Mouse (Mus musculus): ENCODE measurements around the gene Ptprcap. TPM values are rescaled to one million over a fixed set of nuclear protein-coding genes. Genes with fewer than 3 reads are reported as not detected.

Gene Ptprcap
- total RNA-seq, 2 experiments from 2014 or later = 0.49 to 2.0 TPM

DNA sequence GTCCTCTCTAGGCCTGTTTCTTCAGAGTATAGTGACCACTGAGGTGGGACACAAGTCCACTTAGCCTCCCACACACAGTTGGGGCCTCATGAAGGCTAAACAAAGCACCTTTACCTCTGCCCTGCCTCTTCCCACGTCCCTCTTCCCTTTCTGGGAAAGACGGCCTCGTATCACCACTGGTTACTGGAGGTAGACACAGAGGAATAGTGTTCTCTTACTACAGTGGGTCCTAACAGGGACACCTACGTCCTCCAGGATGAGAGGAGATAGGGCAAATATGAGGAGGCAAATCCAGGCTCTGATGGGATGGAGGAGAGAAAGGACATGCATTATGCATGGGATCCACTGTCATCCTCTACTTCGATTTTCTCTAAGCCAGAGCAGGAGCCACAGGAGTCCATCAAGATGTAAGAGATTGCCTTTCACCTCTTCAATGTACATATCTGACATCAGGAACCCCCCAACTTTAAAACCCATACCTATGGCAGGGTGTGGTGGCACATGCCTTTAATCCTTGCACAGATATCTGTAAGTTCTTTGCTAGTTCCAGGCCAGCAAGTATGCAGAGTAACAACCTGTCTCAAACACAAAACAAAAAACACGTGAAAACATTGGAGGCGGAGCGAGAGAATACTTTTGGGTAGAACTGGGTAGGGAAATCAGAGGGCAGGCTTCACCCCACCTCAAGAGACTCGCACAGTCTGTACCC is 5.5 kb upstream of the Ptprcap start:
- no peak for DNase-seq

DNA sequence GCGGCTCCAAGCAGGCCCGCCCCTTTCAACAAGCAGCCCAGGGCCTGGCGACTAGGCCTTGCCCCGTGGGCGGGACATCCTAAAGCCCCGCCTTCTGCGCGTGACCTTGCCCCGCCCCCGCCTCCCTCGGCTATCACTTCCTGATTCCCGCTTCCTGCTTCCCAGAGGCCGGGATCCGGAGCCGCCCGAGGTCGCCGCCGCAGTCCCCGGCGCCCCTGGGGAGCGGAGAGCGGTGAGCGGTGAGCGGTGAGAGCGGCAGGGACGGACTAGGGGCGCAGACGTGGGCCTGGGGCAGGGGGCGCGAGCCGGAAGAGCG is 5.0 kb upstream of the Ptprcap start, which contains the start of gene Coro1b:
Coro1b (plus strand) TSS at position 129 of the 316 bp plus-strand sequence.
- peak; percentile 99 for DNase-seq

DNA sequence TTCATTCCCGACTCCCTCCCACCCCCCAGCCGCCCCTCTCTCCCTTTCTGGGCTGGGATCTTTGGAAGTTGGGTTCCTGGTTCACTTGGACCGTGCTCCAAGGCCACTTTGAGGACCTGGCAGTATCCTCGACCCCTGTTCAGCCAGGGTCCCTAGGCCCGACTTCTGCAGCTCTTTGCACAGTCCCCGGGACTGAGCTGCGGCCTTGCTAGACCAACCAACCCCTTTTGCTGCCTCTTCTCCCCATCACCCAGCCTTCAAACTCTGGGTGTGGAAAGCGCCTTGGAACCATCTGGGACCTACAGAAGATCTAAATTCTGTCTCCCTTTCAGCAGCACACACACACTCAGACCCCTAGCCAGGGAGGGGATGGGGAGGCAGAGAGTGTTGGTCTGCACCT is 4.6 kb upstream of the Ptprcap start:
- no peak for DNase-seq

DNA sequence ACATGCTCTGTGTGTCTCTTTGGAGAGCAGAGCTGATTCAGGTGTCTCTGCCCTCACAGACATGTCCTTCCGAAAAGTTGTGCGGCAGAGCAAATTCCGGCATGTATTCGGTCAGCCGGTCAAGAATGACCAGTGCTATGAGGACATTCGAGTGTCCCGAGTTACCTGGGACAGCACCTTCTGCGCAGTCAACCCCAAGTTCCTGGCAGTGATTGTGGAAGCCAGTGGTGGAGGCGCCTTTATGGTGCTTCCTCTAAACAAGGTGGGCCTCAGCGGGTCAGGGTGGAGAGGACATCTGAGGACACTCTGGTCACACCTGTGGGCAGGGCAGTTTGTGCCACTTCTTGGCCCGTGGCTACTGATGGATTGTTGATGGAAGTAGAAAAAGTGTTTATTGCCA is 4.1 kb upstream of the Ptprcap start:
- no peak for DNase-seq

DNA sequence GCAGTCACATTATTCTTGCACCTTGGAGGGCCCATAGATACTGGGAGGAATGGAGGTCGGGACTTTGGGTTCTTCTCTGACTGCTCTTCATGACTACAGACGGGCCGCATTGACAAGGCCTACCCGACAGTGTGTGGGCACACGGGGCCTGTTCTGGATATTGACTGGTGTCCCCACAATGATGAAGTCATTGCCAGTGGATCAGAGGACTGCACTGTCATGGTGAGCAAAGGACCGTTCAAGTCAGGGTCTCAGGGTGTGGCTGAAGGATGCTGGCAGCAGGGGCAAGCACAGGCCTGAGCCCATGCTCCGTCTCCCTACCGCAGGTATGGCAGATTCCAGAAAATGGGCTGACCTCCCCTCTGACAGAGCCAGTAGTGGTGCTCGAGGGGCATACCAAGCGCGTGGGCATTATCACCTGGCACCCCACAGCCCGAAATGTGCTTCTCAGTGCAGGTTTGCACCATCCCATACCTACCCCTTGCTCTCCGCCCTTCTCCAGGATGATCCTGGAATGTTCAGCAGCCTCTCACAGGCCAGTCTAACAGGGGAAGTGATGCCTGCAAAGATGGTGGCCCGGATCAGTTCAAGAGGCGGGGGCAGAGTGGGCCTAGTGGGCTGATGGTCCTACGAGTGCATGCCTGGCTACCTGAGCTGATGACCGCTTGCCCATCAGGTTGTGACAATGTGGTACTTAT is 3.5 kb upstream of the Ptprcap start:
- no peak for DNase-seq

DNA sequence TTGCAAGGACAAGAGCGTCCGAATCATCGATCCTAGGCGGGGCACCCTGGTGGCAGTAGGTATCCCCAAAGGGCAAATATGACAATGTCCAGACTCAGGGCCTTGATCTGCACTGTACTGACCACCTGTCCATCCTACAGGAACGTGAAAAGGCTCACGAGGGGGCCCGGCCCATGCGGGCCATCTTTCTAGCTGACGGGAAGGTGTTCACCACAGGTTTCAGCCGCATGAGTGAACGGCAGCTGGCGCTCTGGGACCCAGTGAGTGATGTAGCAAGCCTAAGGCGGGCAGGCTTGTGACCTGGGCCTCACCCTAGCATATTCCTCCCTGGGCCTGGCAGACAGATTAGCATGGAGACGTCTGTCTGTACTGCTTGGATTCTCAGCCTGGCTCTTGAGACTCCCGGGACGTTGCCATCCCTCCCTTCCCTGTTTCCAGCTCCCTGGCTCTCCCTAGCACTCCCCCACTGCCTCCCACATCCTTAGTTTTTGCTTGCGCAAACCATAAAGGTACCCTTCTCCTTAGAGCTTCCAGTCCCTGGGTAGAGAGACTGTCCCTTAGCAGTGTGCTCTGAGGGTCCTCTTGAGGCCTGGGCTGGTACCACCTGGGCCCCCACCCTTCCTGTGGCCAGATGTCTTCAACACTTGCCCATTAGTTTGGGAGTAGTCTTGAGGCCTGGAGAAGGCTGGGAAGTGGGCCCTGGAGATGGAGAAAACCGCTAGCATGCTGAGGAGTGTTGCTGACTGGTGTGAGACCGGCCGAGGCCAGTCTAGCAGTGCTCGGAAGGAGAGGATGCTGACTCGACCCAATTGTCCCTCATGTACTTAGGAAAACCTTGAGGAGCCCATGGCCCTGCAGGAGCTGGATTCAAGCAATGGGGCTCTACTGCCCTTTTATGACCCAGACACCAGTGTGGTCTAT is 2.6 kb upstream of the Ptprcap start:
- no peak for DNase-seq

DNA sequence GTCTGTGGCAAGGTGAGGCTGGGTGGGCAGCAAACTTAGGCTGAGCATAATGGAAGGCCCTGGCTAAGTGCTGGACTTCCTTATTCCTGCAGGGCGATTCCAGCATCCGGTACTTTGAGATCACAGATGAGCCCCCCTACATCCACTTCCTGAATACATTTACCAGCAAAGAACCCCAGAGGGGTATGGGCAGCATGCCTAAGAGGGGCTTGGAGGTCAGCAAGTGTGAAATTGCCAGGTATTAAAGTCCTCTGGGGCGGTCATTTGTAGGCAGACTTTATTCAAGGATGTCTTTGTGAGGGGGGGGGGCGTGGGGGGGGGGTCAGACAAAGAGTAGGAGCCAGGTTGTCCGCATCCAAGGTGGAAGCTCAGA is 1.9 kb upstream of the Ptprcap start:
- no peak for DNase-seq

DNA sequence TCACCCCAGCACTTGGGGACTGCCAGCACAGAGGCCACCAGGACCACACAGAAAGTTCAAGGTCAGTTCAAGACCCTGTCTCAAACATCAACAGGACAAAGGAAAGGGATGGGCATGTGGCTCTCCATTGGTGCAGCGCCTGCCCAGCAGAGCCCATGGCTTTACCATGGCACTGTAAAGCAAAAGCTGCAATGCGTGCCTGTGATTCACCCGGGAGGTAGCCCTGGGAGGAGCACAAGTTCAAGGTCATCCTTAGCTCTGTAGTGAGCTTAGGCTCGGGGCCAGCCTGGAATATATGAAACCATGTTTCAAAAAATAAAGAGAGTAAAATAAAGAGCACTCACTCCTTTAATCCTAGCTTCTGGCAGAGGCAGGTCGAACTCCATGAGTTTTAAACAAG is 1.5 kb upstream of the Ptprcap start:
- no peak for DNase-seq

DNA sequence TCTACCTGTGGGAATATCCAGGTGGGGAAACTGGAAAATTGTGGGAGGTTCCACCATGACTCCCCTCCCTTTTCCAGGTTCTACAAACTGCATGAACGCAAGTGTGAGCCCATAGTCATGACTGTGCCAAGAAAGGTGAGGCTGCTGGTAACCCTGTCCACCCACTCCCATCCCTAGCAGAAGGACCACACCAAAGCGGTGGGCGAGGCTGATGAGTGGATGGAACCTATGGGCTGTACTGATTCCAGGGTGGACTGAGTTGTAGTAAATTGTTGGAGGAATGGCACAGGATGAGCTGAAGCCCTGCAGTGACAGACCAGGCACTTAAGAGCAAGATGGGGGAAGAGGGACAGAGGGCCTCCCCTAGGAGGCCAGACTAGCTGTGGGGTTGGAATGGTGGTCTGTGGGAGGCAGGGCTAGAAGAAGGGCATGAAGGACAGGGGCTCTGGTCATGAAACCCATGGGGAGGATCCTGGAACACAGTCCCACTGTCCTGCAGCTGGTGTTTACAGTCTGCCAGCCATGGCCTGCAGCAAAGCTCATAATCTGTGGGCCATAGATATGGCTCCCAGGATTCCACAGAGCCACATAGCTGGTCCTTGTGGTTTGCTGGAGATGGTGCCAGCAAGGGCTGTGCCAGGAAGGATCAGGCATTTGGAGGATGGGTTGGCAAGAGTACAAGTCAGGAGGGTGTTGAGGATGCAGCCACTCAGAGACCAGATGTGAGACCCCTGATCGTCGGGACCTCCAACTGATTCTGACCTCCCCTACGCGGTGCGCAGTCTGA is 766 bp upstream of the Ptprcap start:
- DNase-seq = no peak

DNA sequence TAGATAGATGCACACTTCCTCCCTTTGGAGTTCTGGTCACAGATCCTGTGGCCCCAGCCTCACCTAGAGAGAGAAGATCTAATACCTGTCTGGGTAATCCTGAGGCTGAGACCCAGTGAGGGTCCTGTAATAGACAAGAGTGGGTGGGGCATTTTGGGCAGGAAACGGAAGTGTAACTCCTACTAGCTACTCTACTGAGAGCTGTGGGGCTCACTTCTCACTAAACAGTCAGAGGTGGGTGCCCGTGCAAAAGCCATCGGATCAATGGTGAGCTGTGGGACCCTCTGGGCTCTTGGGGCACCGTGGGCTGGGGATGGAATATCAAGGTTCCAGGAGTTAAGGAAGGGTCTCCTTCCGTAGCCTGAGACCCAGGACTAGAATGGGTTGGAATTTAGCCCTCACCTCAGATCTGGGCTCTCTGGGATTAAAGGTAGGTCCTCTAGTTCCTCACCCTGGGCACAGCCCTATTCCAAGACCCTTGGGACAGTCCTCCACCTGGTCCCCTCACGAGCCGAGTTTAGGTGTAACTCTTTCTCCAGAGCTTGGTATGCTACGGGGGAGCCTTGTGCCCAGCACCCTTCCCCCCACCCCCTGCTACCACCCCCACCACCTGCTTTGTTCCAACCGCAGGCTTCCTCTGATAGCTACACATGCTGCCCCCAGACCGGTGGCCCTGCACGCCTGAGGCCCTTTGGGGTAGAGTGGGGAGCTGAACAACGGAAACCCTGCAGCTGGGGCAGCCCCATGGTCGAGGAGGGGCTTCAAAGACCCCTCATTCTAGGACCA is 1.2 kb downstream of the Ptprcap start:
- DNase-seq = no peak

DNA sequence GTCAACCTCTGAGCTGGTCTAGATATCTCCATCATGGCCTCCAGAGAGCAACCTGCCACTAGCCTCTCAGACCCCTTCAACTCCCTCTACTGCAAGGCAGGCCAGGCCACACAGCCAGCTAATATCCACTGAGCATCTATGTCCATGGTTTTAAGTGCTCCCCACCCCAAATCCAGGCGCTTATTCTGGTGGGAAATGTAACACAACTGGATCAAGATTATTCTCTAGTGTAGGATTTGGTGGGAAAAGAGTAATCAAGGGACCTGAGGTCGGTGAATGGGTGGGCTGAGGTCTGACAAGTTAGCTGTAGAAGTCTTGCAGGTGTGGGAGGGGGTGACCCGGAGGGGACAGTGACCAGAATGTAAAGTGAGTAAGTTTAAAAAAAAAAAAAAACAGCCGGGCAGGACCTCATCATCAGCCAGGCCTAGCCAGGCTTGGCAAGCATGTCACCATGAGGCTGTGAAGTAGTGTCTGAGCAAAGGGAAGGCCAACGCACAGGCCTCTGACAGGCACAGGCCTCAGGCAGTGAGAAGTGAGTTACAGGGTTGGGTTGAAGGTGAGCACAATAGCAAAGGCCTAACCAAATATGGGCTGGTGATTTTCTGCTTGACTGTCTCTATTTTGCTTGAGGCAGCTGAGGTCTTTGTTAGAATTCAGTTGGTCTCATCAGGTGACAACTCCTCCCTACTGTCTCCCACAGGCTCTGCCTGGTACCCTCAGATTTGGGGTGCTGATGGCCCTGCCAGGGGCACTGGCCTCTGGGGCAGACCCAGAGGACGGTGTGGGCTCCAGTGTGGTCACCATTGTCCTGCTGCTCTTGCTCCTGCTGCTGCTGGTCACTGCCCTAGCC is 2.0 kb downstream of the Ptprcap start:
- no peak for DNase-seq

DNA sequence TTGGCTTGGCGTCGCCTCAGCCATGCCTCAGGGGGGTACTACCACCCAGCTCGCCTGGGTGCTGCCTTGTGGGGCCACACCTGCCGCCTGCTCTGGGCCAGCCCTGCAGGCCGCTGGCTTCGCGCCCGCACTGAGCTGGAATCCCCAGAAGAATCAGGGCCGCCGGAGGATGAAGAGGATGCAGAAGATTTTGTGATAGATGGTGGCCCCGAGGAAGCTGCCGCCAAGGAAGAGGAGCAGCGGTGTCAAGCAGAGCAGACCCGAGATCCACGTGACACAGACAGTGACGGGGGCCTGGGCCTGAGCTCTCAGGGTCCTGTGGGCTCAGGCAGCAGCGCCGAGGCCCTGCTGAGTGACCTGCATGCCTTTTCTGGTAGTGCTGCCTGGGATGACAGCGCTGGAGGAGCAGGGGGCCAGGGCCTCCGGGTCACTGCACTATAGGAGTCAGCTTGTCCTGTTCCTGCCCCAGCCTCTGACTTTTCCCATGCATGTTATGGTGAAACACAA is 2.7 kb downstream of the Ptprcap start:
- no peak for DNase-seq

DNA sequence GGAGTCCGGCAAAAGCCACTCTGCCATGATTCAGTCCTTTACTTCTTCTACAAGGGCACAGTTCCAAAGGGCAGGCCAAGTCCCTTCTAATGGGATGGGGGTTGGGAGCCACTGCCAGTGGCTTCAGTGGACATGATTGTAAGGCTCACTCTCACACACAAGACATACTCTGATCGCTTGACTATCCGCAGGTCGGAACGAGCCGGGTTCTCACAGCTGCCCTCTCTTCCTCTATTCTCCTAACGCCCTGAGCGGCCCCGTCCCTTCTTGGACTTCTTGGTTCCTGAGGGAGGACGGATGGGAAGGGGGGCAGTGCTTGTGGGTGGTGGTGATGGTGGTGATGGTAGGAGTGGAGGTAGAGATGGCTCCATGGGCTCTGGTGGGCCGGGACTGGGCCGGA is 3.4 kb downstream of the Ptprcap start:
- DNase-seq = no peak

DNA sequence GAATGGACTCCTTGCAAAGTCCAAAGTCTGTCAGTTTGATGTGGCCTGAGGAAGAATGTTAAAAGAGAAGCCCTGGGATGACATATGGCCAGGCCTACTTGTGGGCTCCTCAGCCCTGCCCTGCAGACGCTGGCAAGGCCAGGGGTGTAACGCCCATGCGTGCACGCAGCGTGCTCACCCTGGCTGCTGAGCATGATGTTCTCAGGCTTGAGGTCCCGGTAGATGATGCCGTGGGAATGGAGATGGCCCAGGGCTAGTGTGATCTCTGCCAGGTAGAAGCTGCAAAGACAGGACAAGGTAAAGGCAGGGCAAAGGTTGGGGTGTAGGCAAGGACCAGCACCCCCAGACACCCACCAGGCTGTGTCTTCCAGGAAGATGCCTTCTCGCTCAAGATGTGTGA is 5.6 kb downstream of the Ptprcap start:
- DNase-seq = no peak

DNA sequence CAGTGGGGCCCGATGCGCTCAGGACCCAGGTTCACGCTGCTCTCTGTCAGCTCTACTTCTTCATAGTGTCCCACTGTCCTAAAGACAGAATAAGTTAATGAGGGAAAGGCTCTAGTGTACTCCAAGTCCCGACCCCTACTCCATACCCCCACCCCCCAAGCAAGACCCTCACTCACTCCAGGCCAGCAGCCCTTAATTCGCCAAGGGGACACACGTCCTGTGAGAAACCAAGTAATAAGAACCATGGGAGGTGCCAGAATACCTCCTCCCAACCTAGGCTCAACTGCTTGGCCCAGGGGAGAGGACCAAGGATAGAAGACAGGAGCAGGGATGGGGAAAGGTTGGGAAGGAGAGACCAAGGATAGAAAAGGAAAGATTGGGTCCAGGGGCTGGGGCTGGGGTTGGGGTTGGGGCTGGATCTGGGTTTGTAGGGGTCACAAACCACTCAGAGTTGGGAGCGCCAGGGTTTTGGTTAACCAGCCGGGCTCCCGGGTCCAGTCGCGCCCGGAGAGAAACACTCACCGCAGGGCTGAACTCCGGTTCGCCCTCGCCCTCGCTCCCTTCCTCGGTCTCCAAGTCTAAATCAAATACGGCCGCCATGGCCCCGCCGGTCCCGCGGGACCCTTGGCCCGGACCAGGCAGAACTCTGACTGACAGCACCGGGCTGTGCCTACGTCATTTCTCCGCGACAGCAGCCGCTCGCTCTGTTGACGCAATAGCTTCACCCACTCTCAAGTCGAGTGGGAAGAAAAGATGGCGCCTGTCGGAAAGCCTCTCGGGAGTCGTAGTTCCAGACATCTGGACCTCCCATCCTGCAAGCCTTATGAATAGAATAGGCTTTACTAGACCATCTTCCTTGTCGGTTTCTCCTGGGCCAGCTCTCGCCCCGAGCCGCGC is 9.5 kb downstream of the Ptprcap start, which contains the start of gene Rps6kb2:
Rps6kb2 (minus strand) TSS at position 709 of the 897 bp plus-strand sequence.
- peak; percentile 97 for DNase-seq

DNA sequence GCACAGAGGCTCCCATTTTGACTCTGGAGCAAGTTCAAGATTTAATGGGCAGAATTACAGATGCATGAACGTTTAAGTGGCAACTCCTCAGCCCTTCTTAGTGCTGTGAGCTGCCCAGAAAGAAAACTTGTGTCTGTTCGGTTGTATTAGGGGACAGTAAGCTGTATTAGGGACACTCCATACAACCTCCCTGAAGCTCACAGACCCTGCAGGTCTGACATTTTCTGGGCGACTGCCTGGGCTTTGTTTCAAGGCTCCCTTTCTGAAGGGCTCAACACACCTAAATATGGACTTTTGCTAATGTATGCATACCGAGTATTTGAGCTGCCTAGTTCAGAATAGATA is 10.1 kb downstream of the Ptprcap start:
- no peak for DNase-seq

DNA sequence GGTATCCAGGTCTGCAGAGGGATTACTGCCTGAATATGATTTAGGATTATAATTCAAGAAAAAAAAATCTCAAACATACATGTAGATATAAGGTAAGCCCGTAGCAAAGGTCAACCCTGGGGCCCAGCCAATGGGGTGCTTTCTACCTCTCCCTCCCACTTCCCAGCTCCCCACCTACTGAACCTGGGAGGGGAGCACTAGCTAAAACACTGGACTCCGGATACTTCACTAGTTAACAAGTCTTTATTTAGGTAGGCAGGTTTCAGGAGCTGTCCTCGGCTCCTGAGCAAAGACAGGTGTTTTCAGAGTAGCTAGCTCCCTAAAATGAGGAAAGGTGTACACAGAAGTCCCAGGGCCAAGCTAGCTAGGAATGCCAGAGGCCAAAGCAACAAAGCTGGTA is 10.7 kb downstream of the Ptprcap start:
- no peak for DNase-seq

DNA sequence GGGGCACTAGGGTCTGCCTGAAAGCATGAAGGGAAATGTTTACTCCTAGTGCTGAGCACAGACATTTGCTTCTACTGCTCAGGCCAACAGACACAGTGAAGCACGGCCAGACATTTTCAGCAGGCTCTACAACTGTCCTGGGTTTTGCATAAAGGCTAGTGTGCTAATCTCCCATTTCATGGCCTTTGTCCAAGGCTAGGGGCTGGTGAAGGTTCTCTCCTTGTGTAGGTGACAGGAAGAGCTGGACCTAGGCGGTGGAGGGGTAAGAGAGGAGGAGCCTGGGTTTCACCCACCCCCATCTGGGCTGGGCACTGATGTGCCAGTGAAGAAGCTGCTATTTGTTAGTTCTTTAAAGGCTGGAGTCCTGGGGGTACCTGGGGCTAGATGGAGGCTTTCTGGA is 11.3 kb downstream of the Ptprcap start:
- DNase-seq = no peak
